In genomic region chr1:134045971-134046370, GRCm38 (mm10) we compare ENCODE assay signal across 8 mouse cellular contexts. TPM values are rescaled to one million over a fixed set of nuclear protein-coding genes. Genes with fewer than 3 reads are reported as not detected.
DNase-seq lines count a peak whose midpoint lies in the region; ATAC-seq and TF ChIP-seq lines count a peak whose summit lies in the region.

No protein-coding gene starts in this region.

- no peaks in the 10 kb centered on the region for H3K9me3 ChIP-seq in intestine, postnatal 0 days (ENCODE audit: control insufficient read depth)
- no peaks in the 10 kb centered on the region for H3K9me3 ChIP-seq in limb, embryonic 11.5 days (ENCODE audit: control insufficient read depth, low read length)
- no peaks in the 10 kb centered on the region for H3K9me3 ChIP-seq in midbrain, embryonic 13.5 days
- H3K9me3 ChIP-seq in stomach, embryonic 16.5 days (replicated peaks; ENCODE audit: control insufficient read depth, low read length): no peaks in the 10 kb centered on the region

- H3K4me3 ChIP-seq in spleen, adult 2 months (ENCODE audit: extremely low read depth, insufficient read depth, insufficient read length): no peak overlapping the region
- H3K4me3 ChIP-seq in intestine, postnatal 0 days (ENCODE audit: low read depth, low read length): no peak overlapping the region
- 0 out of 2 replicates have a peak overlapping the region, but pooled peaks have one; percentile 3 for H3K4me3 ChIP-seq in limb, embryonic 11.5 days (ENCODE audit: low read depth, low read length)
- peak overlapping the region; percentile 20 for H3K4me3 ChIP-seq in midbrain, embryonic 13.5 days (replicated peaks)
- peak overlapping the region; percentile 12; the same call in 1 of the 2 replicates for H3K4me3 ChIP-seq in stomach, embryonic 16.5 days (replicated peaks; ENCODE audit: low read length)

- no peaks in the 10 kb centered on the region for H3K27me3 ChIP-seq in spleen, adult 2 months (ENCODE audit: control insufficient read depth, insufficient read depth, low read length)
- H3K27me3 ChIP-seq in intestine, postnatal 0 days (replicated peaks; ENCODE audit: control insufficient read depth, insufficient read depth, low read length): no peaks in the 10 kb centered on the region
- H3K27me3 ChIP-seq in limb, embryonic 11.5 days (ENCODE audit: control insufficient read depth, insufficient read depth, low read length): 0 out of 2 replicates have a peak, but pooled peaks cover 7% of the 10 kb centered on the region
- H3K27me3 ChIP-seq in midbrain, embryonic 13.5 days: 0 out of 2 replicates have a peak, but pooled peaks cover 5% of the 10 kb centered on the region
- no peaks in the 10 kb centered on the region for H3K27me3 ChIP-seq in stomach, embryonic 16.5 days (ENCODE audit: control insufficient read depth, insufficient read depth, low read length)

- no peaks in the 10 kb centered on the region for H3K4me1 ChIP-seq in spleen, adult 2 months (ENCODE audit: control insufficient read depth, insufficient read depth, insufficient read length)
- no peaks in the 10 kb centered on the region for H3K4me1 ChIP-seq in intestine, postnatal 0 days (replicated peaks; ENCODE audit: control insufficient read depth, insufficient read depth, low read length)
- peaks cover 3% of the 10 kb centered on the region; the same call in 1 of the 2 replicates for H3K4me1 ChIP-seq in limb, embryonic 11.5 days (ENCODE audit: control insufficient read depth, insufficient read depth, low read length)
- peaks cover 29% of the 10 kb centered on the region for H3K4me1 ChIP-seq in midbrain, embryonic 13.5 days (replicated peaks)
- peaks cover 8% of the 10 kb centered on the region; the same call in 1 of the 2 replicates for H3K4me1 ChIP-seq in stomach, embryonic 16.5 days (ENCODE audit: control insufficient read depth, insufficient read depth, low read length)

- peak; percentile 63; the same call in 1 of the 2 replicates for TF ChIP-seq CTCF in spleen, adult 2 months (IDR thresholded peaks at IDR 0.05; ENCODE audit: extremely low read depth, insufficient read depth, insufficient read length, insufficient replicate concordance)
- TF ChIP-seq CTCF in intestine, postnatal 0 days (IDR thresholded peaks at IDR 0.05; ENCODE audit: low read depth): peak; percentile 92

- no peaks in the 10 kb centered on the region for H3K36me3 ChIP-seq in spleen, adult 2 months (ENCODE audit: control insufficient read depth, insufficient read depth, low read length)
- H3K36me3 ChIP-seq in intestine, postnatal 0 days (ENCODE audit: control insufficient read depth, insufficient read depth): no peaks in the 10 kb centered on the region
- H3K36me3 ChIP-seq in limb, embryonic 11.5 days (ENCODE audit: control insufficient read depth, insufficient read depth, low read length): no peaks in the 10 kb centered on the region
- no peaks in the 10 kb centered on the region for H3K36me3 ChIP-seq in midbrain, embryonic 13.5 days
- H3K36me3 ChIP-seq in stomach, embryonic 16.5 days (ENCODE audit: control insufficient read depth, insufficient read depth, low read length): no peaks in the 10 kb centered on the region

- WGBS in spleen, adult 2 months: 4% methylated on average over 9 of the region's 9 CpGs
- 6% methylated on average over 9 of the region's 9 CpGs for WGBS in intestine, postnatal 0 days
- 9% methylated on average over 9 of the region's 9 CpGs for WGBS in limb, embryonic 11.5 days
- WGBS in midbrain, embryonic 13.5 days: 7% methylated on average over 9 of the region's 9 CpGs
- 6% methylated on average over 9 of the region's 9 CpGs for WGBS in stomach, embryonic 16.5 days

- H3K4me2 ChIP-seq in intestine, postnatal 0 days (replicated peaks; ENCODE audit: low read depth): peak overlapping the region; percentile 35
- H3K4me2 ChIP-seq in limb, embryonic 11.5 days (ENCODE audit: low read depth, severe bottlenecking): peak overlapping the region; percentile 36; the same call in 1 of the 2 replicates
- peak overlapping the region; percentile 51 for H3K4me2 ChIP-seq in midbrain, embryonic 13.5 days (replicated peaks)
- H3K4me2 ChIP-seq in stomach, embryonic 16.5 days (ENCODE audit: low read depth, low read length): peak overlapping the region; percentile 45

- no peak for TF ChIP-seq POLR2A in spleen, adult 2 months (IDR thresholded peaks at IDR 0.05; ENCODE audit: low read depth, low read length)

- peak in 1 of 2 experiments; percentile 45 for DNase-seq in spleen, adult 2 months (ENCODE audit: low read depth in 1 of 2, low spot score in 2 of 2)
- DNase-seq in spleen, postnatal 14 days (ENCODE audit: low spot score in 2 of 2): no peak
- DNase-seq in embryo, embryonic 9.5 days (ENCODE audit: extremely low spot score): peak; percentile 82
- DNase-seq in heart, adult 11 months: peak; percentile 97
- peak; percentile 89 for DNase-seq in limb, embryonic 11.5 days (ENCODE audit: low spot score)

- ATAC-seq in intestine, postnatal 0 days: 0 out of 2 replicates have a peak, but pooled peaks have one; percentile 8
- peak; percentile 59; the same call in 1 of the 2 replicates for ATAC-seq in limb, embryonic 11.5 days (ENCODE audit: insufficient number of reproducible peaks, low FRiP score, low TSS enrichment, low read depth)
- ATAC-seq in midbrain, embryonic 13.5 days: peak; percentile 66
- ATAC-seq in stomach, embryonic 16.5 days (ENCODE audit: insufficient read depth, low FRiP score): peak; percentile 71

- no peak overlapping the region for H3K27ac ChIP-seq in spleen, adult 2 months (ENCODE audit: insufficient read depth, low read length)
- H3K27ac ChIP-seq in intestine, postnatal 0 days (ENCODE audit: low read depth, low read length): no peak overlapping the region
- no peak overlapping the region for H3K27ac ChIP-seq in limb, embryonic 11.5 days (replicated peaks; ENCODE audit: low read depth, low read length)
- no peak overlapping the region for H3K27ac ChIP-seq in midbrain, embryonic 13.5 days
- H3K27ac ChIP-seq in stomach, embryonic 16.5 days (ENCODE audit: low read length): no peak overlapping the region

- no peak overlapping the region for H3K9ac ChIP-seq in intestine, postnatal 0 days (ENCODE audit: low read depth, low read length)
- H3K9ac ChIP-seq in limb, embryonic 11.5 days (ENCODE audit: low read length): no peak overlapping the region
- H3K9ac ChIP-seq in midbrain, embryonic 13.5 days (replicated peaks): peak overlapping the region; percentile 53; the same call in 1 of the 2 replicates
- H3K9ac ChIP-seq in stomach, embryonic 16.5 days (ENCODE audit: low read length): peak overlapping the region; percentile 61

RNA-seq across cellular contexts. Expression of gene Fmod, which starts 8.9 kb away (rescaled TPM):
- 10.6 and 12.4 TPM in 2 replicates for polyA plus RNA-seq in spleen, adult 2 months (2012; rRNA removed)
- polyA plus RNA-seq in intestine, postnatal 0 days (2015; fragmentation: Nextera tagmentation; extraction: Ambion mirVana): 2.2 and 2.4 TPM in 2 replicates
- 2.9 and 4.5 TPM in 2 replicates for polyA plus RNA-seq in limb, embryonic 11.5 days (2014; fragmentation: Nextera tagmentation; extraction: Ambion mirVana)
- polyA plus RNA-seq in midbrain, embryonic 13.5 days (2015; fragmentation: Nextera tagmentation; extraction: Ambion mirVana): 5.5 and 5.7 TPM in 2 replicates
- polyA plus RNA-seq in stomach, embryonic 16.5 days (2015; fragmentation: Nextera tagmentation; extraction: Ambion mirVana): 12.3 and 13.1 TPM in 2 replicates

RNA-seq across cellular contexts. Expression of gene Btg2, which starts 32.9 kb away (rescaled TPM):
- 115 and 123 TPM in 2 replicates for polyA plus RNA-seq in spleen, adult 2 months (2012; rRNA removed)
- 30.0 and 32.6 TPM in 2 replicates for polyA plus RNA-seq in intestine, postnatal 0 days (2015; fragmentation: Nextera tagmentation; extraction: Ambion mirVana)
- polyA plus RNA-seq in limb, embryonic 11.5 days (2014; fragmentation: Nextera tagmentation; extraction: Ambion mirVana): 21.3 and 22.1 TPM in 2 replicates
- polyA plus RNA-seq in midbrain, embryonic 13.5 days (2015; fragmentation: Nextera tagmentation; extraction: Ambion mirVana): 109 and 110 TPM in 2 replicates
- polyA plus RNA-seq in stomach, embryonic 16.5 days (2015; fragmentation: Nextera tagmentation; extraction: Ambion mirVana): 98.5 and 110 TPM in 2 replicates

Comparison
In these comparisons a context has a peak if more than half of its experiments do, and no peak if none do; other contexts are left out.
1. DNase-seq: peak in embryo, embryonic 9.5 days (single experiment), heart, adult 11 months (single experiment) and limb, embryonic 11.5 days (single experiment); none in spleen, postnatal 14 days (0 of 2).
2. H3K4me3 ChIP-seq: peak in limb, embryonic 11.5 days (single experiment), midbrain, embryonic 13.5 days (single experiment) and stomach, embryonic 16.5 days (single experiment); none in spleen, adult 2 months (single experiment) and intestine, postnatal 0 days (single experiment).
3. ATAC-seq: peak in every context shown above with its lines; median percentile 71 in stomach, embryonic 16.5 days; 66 in midbrain, embryonic 13.5 days; 59 in limb, embryonic 11.5 days; 8 in intestine, postnatal 0 days.
4. H3K9ac ChIP-seq: peak in midbrain, embryonic 13.5 days (single experiment) and stomach, embryonic 16.5 days (single experiment); none in intestine, postnatal 0 days (single experiment) and limb, embryonic 11.5 days (single experiment).
5. Peak in every context shown above with its lines, with median percentiles within 50 percentile points of each other: H3K4me2 ChIP-seq.